Mouse (Mus musculus) embryonic facial prominence, embryonic 14.5 days (tissue): ENCODE results near the gene Prss12. TPM values are rescaled to one million over a fixed set of nuclear protein-coding genes. Genes with fewer than 3 reads are reported as not detected.

Source experiments
- polyA plus RNA-seq: library from polyadenylated mRNA; unstranded; fragments of >200 nt; fragmentation: Nextera tagmentation; extraction: Ambion mirVana; gene quantifications from 2 replicates; pipeline ENCODE4 v1.2.1, GENCODE M21; 2014

The Prss12 gene
- polyA plus RNA-seq, 1 experiment from 2014 or later, result 27.9 TPM

Other genes with a start within 250 kb of the Prss12 start
- 9.7 and 12.8 TPM in 2 replicates for gene Synpo2, start 210.8 kb upstream of the Prss12 start, polyA plus RNA-seq
- gene Sec24d, start 179.5 kb upstream of the Prss12 start, polyA plus RNA-seq, result 125 and 128 TPM in 2 replicates
- gene Mettl14, start 60.8 kb upstream of the Prss12 start, polyA plus RNA-seq, result 16.3 and 20.9 TPM in 2 replicates
- 4.5 and 4.6 TPM in 2 replicates for gene Ndst3, start 243.9 kb downstream of the Prss12 start, polyA plus RNA-seq